Mouse (Mus musculus): ENCODE data around the gene Irak4.

Irak4 gene

DNA sequence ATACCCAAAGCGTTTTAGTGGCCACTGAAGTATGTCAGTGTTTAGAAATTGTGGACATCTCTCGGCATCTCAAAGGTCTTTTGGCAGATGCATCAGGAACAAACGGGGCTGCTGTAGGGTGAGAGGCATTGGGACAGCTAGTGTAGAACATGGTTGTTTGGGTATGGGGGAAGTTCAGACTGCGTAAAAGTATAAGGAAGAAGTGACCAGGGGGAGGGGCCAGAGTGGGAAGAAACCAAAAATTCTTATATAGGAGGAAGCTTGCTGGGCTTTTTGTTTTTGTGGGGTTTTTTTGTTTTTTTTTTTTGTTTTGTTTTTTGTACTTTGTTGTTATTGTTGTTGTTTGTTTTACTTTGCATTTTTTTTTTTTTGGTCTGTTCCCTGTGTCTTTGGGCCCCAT, 1.4 kb downstream of the Irak4 start:
- in situ Hi-C loops (cut with MboI; ENCODE audit: low pct_unique_long_range_greater_than_20kb in 1 of 2, low sequenced_read_pairs in 2 of 2, unreplicated experiment in 1 of 2), result no loop called here

DNA sequence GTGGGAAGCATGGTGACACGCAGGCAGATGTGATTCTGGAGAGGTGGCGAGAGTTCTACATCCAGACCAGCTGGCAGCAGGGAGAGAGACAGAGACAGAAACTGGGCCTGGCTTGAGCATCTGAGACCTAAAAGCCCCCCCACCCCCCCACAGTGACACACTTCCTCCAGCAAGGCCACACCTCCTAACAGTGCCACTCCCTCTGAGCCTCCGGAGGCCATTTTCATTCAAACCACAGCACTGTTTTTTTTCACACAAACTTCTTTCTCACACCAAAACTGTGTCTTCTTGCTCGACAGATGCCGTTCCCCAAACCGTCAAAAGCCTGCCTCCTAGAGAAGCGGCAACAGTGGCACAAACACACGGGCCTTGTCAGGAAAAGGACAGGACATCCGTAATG, 10.1 kb downstream of the Irak4 start:
- in situ Hi-C loops (cut with MboI; ENCODE audit: low pct_unique_long_range_greater_than_20kb in 1 of 2, low sequenced_read_pairs in 2 of 2, unreplicated experiment in 1 of 2), result loop anchor here in 1 of 2 experiments (10.0 kb wide), 1 partner anchor 121 kb away; no protein-coding TSS in a partner anchor

DNA sequence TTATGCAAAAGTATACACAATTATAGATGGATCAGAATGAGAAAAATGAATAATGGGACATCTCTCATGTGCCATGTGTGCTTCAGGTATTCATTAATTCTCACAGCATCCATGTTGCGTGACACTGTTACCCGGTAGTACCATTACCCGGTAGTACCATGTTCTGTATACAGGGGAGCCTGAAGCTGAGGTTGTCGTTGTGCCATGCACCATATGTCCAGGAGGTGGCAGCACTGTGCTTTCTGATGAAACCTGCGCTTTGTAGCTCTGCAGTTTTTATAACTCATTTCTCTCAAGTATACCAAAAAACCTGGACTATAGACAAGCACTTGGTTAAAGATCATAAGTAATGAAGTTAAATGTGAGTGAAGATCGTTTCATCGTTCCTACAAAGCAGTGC, 14.0 kb downstream of the Irak4 start:
- in situ Hi-C loops (cut with MboI; ENCODE audit: low pct_unique_long_range_greater_than_20kb in 1 of 2, low sequenced_read_pairs in 2 of 2, unreplicated experiment in 1 of 2), result loop anchor here (5.0 to 10.0 kb wide), 2 partner anchors 105 to 117 kb away; no protein-coding TSS in a partner anchor

DNA sequence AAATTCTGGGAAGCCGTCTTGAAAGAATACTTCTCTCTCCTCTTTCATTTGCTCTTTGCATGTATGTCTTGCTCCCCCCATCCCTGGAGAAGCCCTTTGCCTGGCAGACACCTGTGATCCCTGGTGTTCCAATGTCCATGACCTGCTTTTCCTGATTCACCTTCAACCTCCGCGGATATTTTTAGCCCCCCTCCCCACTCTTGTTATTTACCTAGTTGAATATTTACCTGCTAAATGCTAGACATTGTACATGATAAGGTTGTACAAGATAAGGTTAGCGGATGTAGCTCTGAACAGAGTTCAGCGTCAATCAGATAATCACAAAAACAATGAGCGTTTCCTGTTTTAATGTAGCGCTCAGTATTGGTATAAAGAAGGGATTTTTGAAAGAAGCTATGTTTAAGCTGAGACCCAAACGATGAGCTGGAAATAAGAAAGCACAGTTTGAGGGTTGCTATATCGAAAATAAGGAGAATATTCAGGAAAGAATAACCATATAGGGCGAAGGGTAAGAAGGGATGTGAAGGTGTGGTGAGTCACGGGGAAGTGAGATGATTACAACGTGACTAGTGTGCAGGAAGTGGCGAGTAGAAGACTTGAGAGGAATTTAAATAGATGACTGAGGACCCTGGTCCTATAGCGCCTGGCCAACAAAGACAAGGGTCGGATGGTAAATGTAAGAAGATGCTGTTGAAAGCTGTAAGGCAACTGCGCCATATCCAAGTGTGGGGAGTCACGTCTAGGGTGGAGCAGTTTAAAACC, 15.6 kb downstream of the Irak4 start:
- in situ Hi-C loops (cut with MboI; ENCODE audit: low pct_unique_long_range_greater_than_20kb in 1 of 2, low sequenced_read_pairs in 2 of 2, unreplicated experiment in 1 of 2), result loop anchor here (5.0 to 10.0 kb wide), 2 partner anchors 103 to 116 kb away; no protein-coding TSS in a partner anchor

DNA sequence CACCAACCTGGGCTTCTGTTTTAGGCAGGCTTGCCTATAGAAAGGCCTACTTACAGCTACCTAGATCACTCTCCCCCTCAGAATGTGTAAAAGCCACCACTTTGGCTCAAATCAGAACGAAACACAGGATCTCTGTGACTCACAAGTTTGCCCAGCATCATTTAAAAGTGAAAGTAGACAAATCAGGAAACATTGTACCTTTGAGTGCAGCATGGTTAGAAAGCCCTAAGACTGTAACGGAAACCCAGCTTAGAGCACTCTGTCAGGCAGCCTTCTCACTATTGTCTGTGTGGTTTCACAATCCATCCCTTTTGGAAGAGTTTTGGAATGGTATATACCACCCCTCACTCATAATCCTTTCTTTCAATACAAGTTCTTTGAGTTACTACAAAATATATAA, 21.5 kb downstream of the Irak4 start:
- in situ Hi-C loops (cut with MboI; ENCODE audit: low pct_unique_long_range_greater_than_20kb in 1 of 2, low sequenced_read_pairs in 2 of 2, unreplicated experiment in 1 of 2), result no loop called here

DNA sequence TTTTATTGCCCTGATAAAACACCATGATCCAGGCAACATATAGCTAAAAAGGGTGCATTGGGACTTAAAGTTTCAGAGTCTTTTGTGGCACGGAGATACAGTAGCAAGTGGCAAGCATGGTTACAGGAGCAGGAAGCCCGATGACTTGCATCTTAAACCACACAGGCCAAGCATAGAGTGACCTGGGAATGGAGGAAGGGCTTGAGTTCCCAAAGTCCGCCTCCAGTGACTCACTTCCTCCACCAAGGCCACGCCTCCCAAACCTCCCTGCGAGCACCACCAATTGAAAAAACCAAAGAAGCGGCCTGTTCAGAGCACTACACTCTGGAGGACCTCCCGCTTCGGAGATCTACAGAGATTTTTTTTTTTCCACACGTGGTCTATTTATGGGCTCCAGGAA, 22.4 kb downstream of the Irak4 start:
- in situ Hi-C loops (cut with MboI; ENCODE audit: low pct_unique_long_range_greater_than_20kb in 1 of 2, low sequenced_read_pairs in 2 of 2, unreplicated experiment in 1 of 2), result no loop called here

DNA sequence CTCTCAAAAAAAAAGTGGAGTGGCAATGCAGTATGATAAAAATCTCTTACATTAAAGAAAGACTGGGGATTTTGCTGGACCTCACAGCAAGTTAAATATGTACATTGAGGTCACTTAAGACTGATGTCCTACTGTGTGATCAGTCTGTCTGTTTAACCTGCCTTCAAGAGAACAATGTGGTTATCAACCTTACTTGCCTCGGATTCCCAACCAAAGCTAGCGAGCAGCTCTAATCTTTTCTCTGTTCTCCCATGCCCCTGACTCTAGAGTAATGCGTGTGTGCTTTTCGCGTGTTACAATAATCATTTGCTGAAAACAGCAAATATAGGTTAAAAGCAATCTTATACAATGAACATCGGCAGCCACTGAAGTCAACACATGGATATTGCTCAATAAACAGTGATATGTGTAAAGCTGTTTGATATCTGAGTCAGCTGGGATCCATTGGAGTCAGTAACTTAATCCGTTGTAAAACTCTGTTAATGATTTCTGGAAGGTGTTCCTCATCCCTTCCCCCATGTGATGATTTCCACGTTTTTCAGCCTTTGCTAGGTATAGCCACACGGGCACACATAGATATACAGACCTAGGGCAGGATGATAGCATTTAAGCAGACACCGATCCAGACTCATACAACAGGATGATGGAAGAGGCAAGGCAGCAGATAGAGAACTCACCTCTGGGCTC, 25.2 kb downstream of the Irak4 start:
- in situ Hi-C loops (cut with MboI; ENCODE audit: low pct_unique_long_range_greater_than_20kb in 1 of 2, low sequenced_read_pairs in 2 of 2, unreplicated experiment in 1 of 2), result no loop called here

DNA sequence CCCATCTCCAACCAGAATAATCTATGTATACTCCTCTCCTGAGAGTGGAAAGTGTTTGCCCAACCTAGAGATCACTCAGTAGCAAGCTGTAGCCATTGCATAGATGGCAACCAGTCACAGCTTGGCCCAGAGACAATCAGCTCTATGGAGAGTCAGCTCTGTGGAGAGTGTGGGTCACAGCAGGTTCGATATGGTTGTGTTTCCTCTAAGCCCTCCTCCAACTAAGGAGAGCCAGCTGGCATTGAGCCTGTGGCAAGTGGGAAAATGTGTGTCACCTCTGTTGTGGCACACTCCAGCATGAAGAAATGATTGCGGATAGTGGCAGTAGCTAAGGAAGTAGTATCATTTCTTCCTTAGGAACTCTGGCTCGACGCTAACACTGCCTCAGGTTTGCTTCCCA, 28.1 kb downstream of the Irak4 start:
- in situ Hi-C loops (cut with MboI; ENCODE audit: low pct_unique_long_range_greater_than_20kb in 1 of 2, low sequenced_read_pairs in 2 of 2, unreplicated experiment in 1 of 2), result no loop called here

DNA sequence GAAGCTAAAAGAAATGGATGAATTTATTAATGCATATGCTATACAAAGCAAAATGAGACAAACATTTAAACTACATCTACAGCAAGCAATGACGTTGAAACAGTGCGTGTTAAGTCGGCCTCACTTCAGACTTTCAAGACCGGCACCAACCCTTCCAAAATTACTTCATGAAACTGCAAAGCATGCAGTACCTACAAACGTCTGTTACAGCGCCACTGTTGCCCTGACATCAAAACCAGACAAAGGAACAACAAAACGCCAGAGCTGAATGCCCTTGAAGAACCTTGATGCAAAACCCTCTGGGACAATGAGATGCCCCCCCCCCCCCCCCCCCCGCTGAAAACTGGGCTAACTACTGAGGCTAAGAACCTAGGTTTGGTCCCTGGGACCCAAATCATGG, 29.3 kb downstream of the Irak4 start:
- in situ Hi-C loops (cut with MboI; ENCODE audit: low pct_unique_long_range_greater_than_20kb in 1 of 2, low sequenced_read_pairs in 2 of 2, unreplicated experiment in 1 of 2), result no loop called here

DNA sequence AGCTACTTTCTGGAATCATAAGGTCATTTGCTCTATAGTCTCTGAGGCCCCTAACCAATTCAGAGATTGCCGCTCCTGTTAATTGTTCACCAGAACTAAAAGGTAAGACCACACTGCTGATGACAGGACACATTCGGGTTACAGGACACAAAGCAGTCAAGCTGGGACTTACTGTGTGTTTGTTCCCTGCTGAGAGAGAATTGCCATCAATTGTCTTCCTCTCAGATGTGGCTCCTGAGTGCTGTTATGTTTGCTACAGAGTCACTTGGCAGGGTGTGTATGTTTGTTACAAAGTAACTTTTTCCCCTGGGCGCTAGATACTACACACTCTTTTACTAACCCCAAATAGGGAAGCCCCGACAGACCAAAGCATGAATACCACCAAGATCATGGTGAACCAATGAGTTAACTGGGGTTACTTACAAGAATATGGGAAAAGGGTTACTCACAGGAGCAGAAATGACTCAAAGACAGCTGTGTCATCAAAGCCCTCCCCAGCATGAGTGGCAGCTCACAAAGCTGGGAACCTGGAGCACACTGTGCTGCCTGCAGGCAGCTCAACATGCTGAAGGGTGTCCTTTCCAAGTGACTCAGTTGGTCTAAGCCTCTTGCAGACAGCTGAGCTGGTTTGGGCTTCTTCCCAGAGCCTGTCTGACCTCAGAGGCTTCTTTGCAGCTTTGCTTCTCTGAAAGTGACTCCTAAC, 31.3 kb downstream of the Irak4 start:
- in situ Hi-C loops (cut with MboI; ENCODE audit: low pct_unique_long_range_greater_than_20kb in 1 of 2, low sequenced_read_pairs in 2 of 2, unreplicated experiment in 1 of 2), result no loop called here

DNA sequence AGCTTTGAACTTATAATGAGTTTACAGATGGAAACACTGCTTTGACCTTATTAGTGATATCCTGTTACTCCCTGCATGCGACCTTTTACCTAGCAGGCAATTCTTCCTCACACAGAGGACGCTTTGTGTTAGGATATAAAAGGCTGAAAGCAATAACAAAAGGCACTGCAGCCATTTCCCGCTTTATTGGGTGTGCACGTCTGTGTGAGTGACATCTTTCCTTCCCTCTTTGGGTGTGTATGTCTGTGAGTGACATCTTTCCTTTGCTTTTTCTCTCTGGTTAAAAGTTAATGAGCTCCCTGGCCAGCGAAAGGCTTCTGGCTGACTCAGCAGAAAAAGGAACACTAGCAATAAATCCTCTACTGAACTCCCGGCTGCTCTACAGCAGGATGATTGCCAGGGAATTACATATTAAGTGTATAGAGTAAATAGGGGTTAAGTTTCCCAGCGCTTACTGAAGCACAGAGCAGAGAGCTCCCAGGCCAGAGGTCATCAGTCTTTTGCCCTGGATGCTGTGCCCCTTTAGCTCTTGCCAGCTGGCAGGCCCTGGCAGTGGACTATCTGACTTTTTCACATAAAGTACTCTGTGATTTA, 38.7 kb downstream of the Irak4 start:
- in situ Hi-C loops (cut with MboI; ENCODE audit: low pct_unique_long_range_greater_than_20kb in 1 of 2, low sequenced_read_pairs in 2 of 2, unreplicated experiment in 1 of 2), result loop anchor here in 1 of 2 experiments (10.0 kb wide), 1 partner anchor 73 kb away; no protein-coding TSS in a partner anchor

DNA sequence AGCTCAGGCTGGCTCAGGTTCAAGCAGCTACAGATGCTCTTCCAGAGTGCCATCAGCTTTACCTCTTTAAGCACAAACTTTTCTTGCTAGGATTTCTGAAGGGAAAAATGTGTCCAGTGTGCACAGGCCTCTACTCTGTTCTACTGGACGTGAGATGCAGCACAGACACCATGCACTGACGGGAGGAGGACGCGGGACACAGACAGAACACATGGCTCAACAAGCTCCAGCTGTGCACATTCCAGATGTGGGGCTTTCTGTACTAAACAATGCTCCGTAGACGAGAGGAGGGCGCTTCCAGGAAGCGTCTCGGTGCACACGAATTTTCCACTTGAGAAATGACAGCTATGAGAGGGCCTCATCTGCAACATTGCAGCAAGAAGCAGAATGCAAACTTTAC, 39.7 kb downstream of the Irak4 start:
- in situ Hi-C loops (cut with MboI; ENCODE audit: low pct_unique_long_range_greater_than_20kb in 1 of 2, low sequenced_read_pairs in 2 of 2, unreplicated experiment in 1 of 2), result loop anchor here in 1 of 2 experiments (10.0 kb wide), 1 partner anchor 72 kb away; no protein-coding TSS in a partner anchor

DNA sequence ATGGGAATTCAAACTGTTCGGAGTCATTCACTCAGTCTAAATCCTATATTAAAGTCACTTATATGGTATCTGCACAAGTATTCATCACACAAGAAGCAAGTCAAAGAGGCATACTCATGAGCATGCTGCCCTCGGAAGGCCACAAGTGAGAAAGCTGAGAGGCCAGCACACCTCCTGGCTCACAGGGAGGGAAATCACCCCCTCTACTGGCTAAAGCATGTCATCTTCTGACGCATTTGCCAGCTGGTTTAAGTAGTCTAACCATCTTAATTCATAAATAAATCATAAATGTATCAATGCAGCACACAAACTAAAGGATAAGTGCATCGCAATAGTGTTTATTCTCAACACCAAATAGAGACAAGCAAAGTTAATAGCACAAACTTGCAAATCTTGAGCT, 41.3 kb downstream of the Irak4 start:
- in situ Hi-C loops (cut with MboI; ENCODE audit: low pct_unique_long_range_greater_than_20kb in 1 of 2, low sequenced_read_pairs in 2 of 2, unreplicated experiment in 1 of 2), result loop anchor here in 1 of 2 experiments (10.0 kb wide), 1 partner anchor 70 kb away; no protein-coding TSS in a partner anchor

DNA sequence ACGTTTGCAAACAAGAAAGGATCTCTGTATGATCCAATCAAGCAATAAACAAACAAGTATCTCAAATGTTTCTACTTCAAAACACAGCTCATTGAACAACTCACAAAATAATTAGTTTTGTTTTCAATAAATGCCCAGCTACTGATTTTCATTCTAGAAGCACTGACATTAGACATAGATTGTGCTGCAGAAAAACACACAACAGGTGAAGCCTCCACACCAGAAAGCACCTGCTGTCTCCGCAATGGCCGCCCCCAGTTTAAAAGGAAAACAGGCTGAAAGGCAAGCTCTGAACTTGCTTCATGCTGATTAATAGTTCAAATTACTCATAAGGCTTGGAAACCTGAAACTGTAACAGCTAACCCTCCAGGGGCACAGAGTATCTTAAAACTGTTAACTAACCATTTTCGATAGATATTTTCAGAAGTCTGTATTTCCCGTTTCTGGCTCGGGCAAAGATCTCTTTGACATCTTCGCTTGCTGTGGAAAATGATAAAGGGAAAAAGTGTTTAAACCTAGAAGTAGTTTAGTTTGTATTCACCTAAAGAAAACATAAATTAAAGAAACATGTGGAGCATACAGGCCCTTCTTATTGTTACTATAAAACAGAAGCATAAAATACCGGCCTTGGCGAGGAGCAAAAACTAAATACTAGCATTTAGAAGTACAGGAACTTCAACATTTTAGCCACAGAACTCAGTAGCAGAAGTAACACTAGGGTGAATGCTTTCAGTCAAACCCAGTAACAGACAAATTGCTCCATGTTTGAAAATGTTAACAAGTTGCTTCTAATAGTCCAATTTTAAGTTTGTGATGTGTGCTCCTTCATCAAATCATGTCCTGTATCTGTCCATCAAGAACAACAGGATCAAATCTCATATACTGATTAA, 44.6 kb downstream of the Irak4 start:
- in situ Hi-C loops (cut with MboI; ENCODE audit: low pct_unique_long_range_greater_than_20kb in 1 of 2, low sequenced_read_pairs in 2 of 2, unreplicated experiment in 1 of 2), result loop anchor here in 1 of 2 experiments (10.0 kb wide), 1 partner anchor 67 kb away; no protein-coding TSS in a partner anchor

DNA sequence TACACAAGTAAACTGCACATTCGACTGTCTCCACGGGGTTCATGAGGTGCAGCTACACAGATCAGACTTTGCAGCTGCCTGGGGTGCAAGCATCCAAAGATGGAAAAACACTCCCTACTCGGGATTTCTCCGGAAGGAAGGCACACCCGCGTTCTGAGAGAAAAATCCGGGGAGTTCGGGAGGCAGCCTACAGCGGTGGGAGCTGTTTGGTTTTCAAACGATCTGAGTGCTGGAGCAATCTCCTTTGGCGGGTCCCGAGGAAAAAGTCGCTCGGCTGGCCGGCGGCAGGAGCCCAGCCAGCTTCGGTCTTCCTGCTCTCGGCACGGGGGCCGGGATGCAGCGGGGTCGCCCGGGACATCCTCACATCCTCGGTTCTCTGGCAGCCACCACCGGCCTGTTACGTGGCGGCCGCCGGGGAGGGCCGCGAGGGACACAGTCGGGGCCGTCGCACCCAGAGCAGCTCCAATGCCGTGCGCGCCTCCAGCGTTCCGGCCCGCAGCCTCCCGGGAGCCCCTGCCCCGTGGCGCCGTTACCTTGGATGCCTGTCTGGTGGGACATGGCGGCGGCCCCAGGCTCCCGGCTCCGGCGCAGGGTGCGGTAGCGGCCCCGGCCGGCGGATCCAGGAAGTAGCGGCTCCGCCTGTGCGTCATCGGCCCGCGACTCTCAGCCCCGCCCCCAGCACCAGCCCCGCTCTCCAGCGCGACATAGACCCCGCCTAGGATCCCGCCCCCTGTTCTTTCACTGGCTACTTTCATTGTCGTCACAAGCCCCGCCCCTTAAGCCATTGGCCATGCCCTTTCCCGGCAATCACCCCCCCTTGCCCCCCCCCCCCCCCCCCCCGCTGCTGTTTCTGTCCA, 46.0 kb downstream of the Irak4 start, which contains the start of gene Twf1:
Gene Twf1 (minus strand): TSS at position 671 of the 857 bp plus-strand sequence.
- in situ Hi-C loops (cut with MboI; ENCODE audit: low pct_unique_long_range_greater_than_20kb in 1 of 2, low sequenced_read_pairs in 2 of 2, unreplicated experiment in 1 of 2), result loop anchor here in 1 of 2 experiments (10.0 kb wide), 1 partner anchor 65 kb away; no protein-coding TSS in a partner anchor

DNA sequence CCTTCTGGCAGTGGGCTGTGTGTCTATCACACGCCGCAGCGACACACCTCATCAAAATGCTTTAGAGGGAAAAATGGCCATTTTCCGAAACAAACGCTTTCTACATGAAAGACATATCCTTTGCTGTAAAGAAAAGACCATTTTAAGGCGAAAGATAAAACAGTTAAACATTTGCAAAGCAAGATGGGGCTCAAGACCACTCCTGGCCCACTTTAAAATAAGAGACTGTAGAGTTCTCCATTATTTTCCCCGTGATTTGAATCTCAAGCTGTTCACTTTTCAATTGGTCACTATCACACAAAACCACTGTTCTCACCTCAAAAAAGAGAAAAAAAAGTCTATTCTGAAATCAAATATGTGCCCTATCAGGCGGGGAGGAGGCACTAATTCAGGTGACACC, 46.6 kb downstream of the Irak4 start:
- in situ Hi-C loops (cut with MboI; ENCODE audit: low pct_unique_long_range_greater_than_20kb in 1 of 2, low sequenced_read_pairs in 2 of 2, unreplicated experiment in 1 of 2), result no loop called here

DNA sequence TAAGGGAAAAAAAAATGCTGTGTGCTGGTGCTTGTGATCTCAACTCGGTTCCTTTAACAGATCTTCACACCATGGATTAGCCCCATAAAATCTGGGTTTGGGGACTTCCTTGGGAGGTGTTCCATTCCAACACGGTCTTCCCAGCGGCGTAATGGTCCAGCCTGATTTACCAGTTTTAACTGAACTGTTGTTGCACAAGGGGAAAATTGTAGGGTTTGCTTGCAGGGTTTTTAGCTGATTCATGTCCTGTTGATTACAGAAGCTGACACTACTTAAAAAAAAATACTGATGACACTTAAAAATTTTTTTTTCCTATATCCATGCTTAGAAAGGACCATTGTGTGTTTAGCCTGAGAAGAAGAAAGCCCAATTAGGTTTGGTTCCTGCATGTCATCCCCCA, 47.9 kb downstream of the Irak4 start:
- in situ Hi-C loops (cut with MboI; ENCODE audit: low pct_unique_long_range_greater_than_20kb in 1 of 2, low sequenced_read_pairs in 2 of 2, unreplicated experiment in 1 of 2), result no loop called here

Data from mouse embryonic stem cell (cell line).